In genomic region chr5:88791256-88792245, GRCm38 (mm10) we compare ENCODE assay signal across 7 mouse cellular contexts. TPM values are rescaled to one million over a fixed set of nuclear protein-coding genes. Genes with fewer than 3 reads are reported as not detected.
DNase-seq lines count a peak whose midpoint lies in the region; ATAC-seq and TF ChIP-seq lines count a peak whose summit lies in the region.

No protein-coding gene starts in this region.

- H3K27me3 ChIP-seq in G1E (ENCODE audit: insufficient read depth, low read length), result peaks cover 4% of the 10 kb centered on the region; the same call in 1 of the 2 replicates
- no peaks in the 10 kb centered on the region for H3K27me3 ChIP-seq in kidney, embryonic 14.5 days (ENCODE audit: control insufficient read depth, insufficient read depth, low read length)
- no peaks in the 10 kb centered on the region for H3K27me3 ChIP-seq in lung, postnatal 0 days (replicated peaks; ENCODE audit: insufficient read depth, low read length)

- WGBS in kidney, embryonic 14.5 days, result 42% methylated on average over 10 of the region's 10 CpGs
- whole genome bisulfite sequencing in lung, postnatal 0 days, result 32% methylated on average over 10 of the region's 10 CpGs

- no peaks in the 10 kb centered on the region for H3K4me1 ChIP-seq in G1E (ENCODE audit: insufficient read depth, low read depth, low read length)
- peaks cover 7% of the 10 kb centered on the region for H3K4me1 ChIP-seq in kidney, embryonic 14.5 days (ENCODE audit: control insufficient read depth, insufficient read depth, low read length)
- H3K4me1 ChIP-seq in lung, postnatal 0 days (ENCODE audit: insufficient read depth, low read depth, low read length), result no peaks in the 10 kb centered on the region

- peaks cover 3% of the 10 kb centered on the region for H3K36me3 ChIP-seq in G1E (replicated peaks)
- H3K36me3 ChIP-seq in kidney, embryonic 14.5 days (ENCODE audit: control insufficient read depth, insufficient read depth, low read length), result no peaks in the 10 kb centered on the region
- no peaks in the 10 kb centered on the region for H3K36me3 ChIP-seq in lung, postnatal 0 days (ENCODE audit: insufficient read depth, low read length)

- H3K9ac ChIP-seq in kidney, embryonic 14.5 days (ENCODE audit: low read depth, low read length), result no peak overlapping the region
- no peak overlapping the region for H3K9ac ChIP-seq in lung, postnatal 0 days (replicated peaks; ENCODE audit: low read depth)

- no peak overlapping the region for H3K4me3 ChIP-seq in G1E (ENCODE audit: low read depth, low read length)
- no peak overlapping the region for H3K4me3 ChIP-seq in kidney, embryonic 14.5 days (ENCODE audit: low read length)
- H3K4me3 ChIP-seq in lung, postnatal 0 days (ENCODE audit: low read depth, low read length), result no peak overlapping the region

- peak; percentile 53; the same call in 1 of the 2 replicates for TF ChIP-seq CTCF in G1E (IDR thresholded peaks at IDR 0.05; ENCODE audit: low read depth, low read length)
- TF ChIP-seq CTCF in lung, postnatal 0 days (IDR thresholded peaks at IDR 0.05), result peak; percentile 85

- ATAC-seq in G1E (ENCODE audit: extremely low read depth, insufficient number of reproducible peaks, low FRiP score, poor library complexity, severe bottlenecking), result 0 out of 2 replicates have a peak, but pooled peaks have one; percentile 45
- ATAC-seq in frontal cortex, adult (ENCODE audit: low TSS enrichment), result peak; percentile 82
- peak; percentile 50 for ATAC-seq in kidney, embryonic 14.5 days (ENCODE audit: low FRiP score, low TSS enrichment)
- 0 out of 2 replicates have a peak, but pooled peaks have one; percentile 30 for ATAC-seq in lung, postnatal 0 days

- peak; percentile 52 for DNase-seq in CD4-positive helper T cell, adult 2 months (ENCODE audit: low read depth, low spot score)
- no peak for DNase-seq in G1E (ENCODE audit: low spot score)
- peak; percentile 62 for DNase-seq in cerebellum, adult 8-10 months
- peak; percentile 80 for DNase-seq in lung, postnatal 0 days (ENCODE audit: low spot score)
- DNase-seq in retina, adult 2 months (ENCODE audit: low read depth, low spot score), result peak; percentile 18

- H3K27ac ChIP-seq in kidney, embryonic 14.5 days (ENCODE audit: low read depth, low read length), result no peak overlapping the region
- no peak overlapping the region for H3K27ac ChIP-seq in lung, postnatal 0 days (ENCODE audit: low read length)

- no peak overlapping the region for H3K4me2 ChIP-seq in kidney, embryonic 14.5 days (replicated peaks; ENCODE audit: low read depth, low read length)
- no peak overlapping the region for H3K4me2 ChIP-seq in lung, postnatal 0 days (replicated peaks; ENCODE audit: low read depth, low read length)

- H3K9me3 ChIP-seq in G1E (replicated peaks), result no peaks in the 10 kb centered on the region
- no peaks in the 10 kb centered on the region for H3K9me3 ChIP-seq in kidney, embryonic 14.5 days (ENCODE audit: control insufficient read depth, low read length)
- no peaks in the 10 kb centered on the region for H3K9me3 ChIP-seq in lung, postnatal 0 days (ENCODE audit: low read length)

- no peak for TF ChIP-seq EP300 in lung, postnatal 0 days (IDR thresholded peaks at IDR 0.05)

RNA-seq across cellular contexts. Expression of gene Dck, which starts 26.8 kb away (rescaled TPM):
- total RNA-seq in G1E (2014; fragmentation: Nextera tagmentation) (52.4 and 74.6 TPM in 2 replicates), G1E (2017) (31.1 and 41.7 TPM in 2 replicates)
- 5.8 and 6.6 TPM in 2 replicates for polyA plus RNA-seq in G1E (2012)
- polyA plus RNA-seq in kidney, embryonic 14.5 days (2014; fragmentation: Nextera tagmentation; extraction: Ambion mirVana), result 36.3 and 58.9 TPM in 2 replicates
- polyA plus RNA-seq in lung, postnatal 0 days (2015; fragmentation: Nextera tagmentation; extraction: Ambion mirVana), result 7.2 and 7.8 TPM in 2 replicates

Comparison
In these comparisons a context has a peak if more than half of its experiments do, and no peak if none do; other contexts are left out.
1. ATAC-seq: peak in every context shown above with its lines; median percentile 82 in frontal cortex, adult; 50 in kidney, embryonic 14.5 days; 45 in G1E; 30 in lung, postnatal 0 days.